Mouse (Mus musculus) CH12F3 (cell line): Measurements from ENCODE around the gene Mark3.

Experiments
- in situ Hi-C: fragments of 300-500 bp; cut with MboI; formaldehyde crosslinking; loops from 2 replicates; pipeline ENCODE4 v1.14.3; 2020; ENCODE audit warnings: low sequenced_read_pairs

Mark3 gene

GRCm38 (mm10) chr12:111672581-111672980 is 98.3 kb downstream of the Mark3 start:
- in situ Hi-C loops = no loop called here

- in situ Hi-C loops = no loop called here
Observed at GRCm38 (mm10) chr12:111674850-111675486, 100.6 kb downstream of the Mark3 start.

GRCm38 (mm10) chr12:111675797-111676580 is 101.7 kb downstream of the Mark3 start:
- in situ Hi-C loops = no loop called here

GRCm38 (mm10) chr12:111677421-111677820 is 103.1 kb downstream of the Mark3 start:
- in situ Hi-C loops = no loop called here

GRCm38 (mm10) chr12:111677882-111678669 is 103.8 kb downstream of the Mark3 start, which contains the start of gene Trmt61a:
Gene Trmt61a (plus strand): TSS chr12:111678105.
- in situ Hi-C loops = no loop called here

GRCm38 (mm10) chr12:111678670-111678933 is 104.3 kb downstream of the Mark3 start:
- in situ Hi-C loops = no loop called here

- in situ Hi-C loops = no loop called here
Observed at GRCm38 (mm10) chr12:111678997-111679396, 104.7 kb downstream of the Mark3 start.

- in situ Hi-C loops = no loop called here
Observed at GRCm38 (mm10) chr12:111680661-111681060, 106.3 kb downstream of the Mark3 start.

GRCm38 (mm10) chr12:111681305-111681704 is 107.0 kb downstream of the Mark3 start:
- in situ Hi-C loops = no loop called here

GRCm38 (mm10) chr12:111682003-111682402 is 107.7 kb downstream of the Mark3 start:
- in situ Hi-C loops = no loop called here

- in situ Hi-C loops = no loop called here
Observed at GRCm38 (mm10) chr12:111682806-111683205, 108.5 kb downstream of the Mark3 start.

- in situ Hi-C loops = no loop called here
Observed at GRCm38 (mm10) chr12:111686390-111686789, 112.1 kb downstream of the Mark3 start.

GRCm38 (mm10) chr12:111687350-111688068 is 113.2 kb downstream of the Mark3 start:
- in situ Hi-C loops = no loop called here

GRCm38 (mm10) chr12:111688069-111688428 is 113.7 kb downstream of the Mark3 start:
- in situ Hi-C loops = no loop called here

GRCm38 (mm10) chr12:111689426-111689825 is 115.1 kb downstream of the Mark3 start:
- in situ Hi-C loops = no loop called here

GRCm38 (mm10) chr12:111691346-111691872 is 117.1 kb downstream of the Mark3 start:
- in situ Hi-C loops = no loop called here

- in situ Hi-C loops = no loop called here
Observed at GRCm38 (mm10) chr12:111692899-111693298, 118.6 kb downstream of the Mark3 start.

GRCm38 (mm10) chr12:111693341-111694270 is 119.3 kb downstream of the Mark3 start:
- in situ Hi-C loops = no loop called here

GRCm38 (mm10) chr12:111694271-111694781 is 120.0 kb downstream of the Mark3 start:
- in situ Hi-C loops = no loop called here
